Comparison of ENCODE assay signal across 12 mouse cellular contexts in genomic region chr11:16877676-16878378, GRCm38 (mm10).
A peak's percentile ranks its signal among the peaks of the same experiment; 100 is the strongest.
DNase-seq lines count a peak whose midpoint lies in the region; ATAC-seq and TF ChIP-seq lines count a peak whose summit lies in the region.
"Had no signal": no experiment of that assay in that cellular context is flagged by ENCODE, and none has a peak within 500 bp of the region (broad histone marks: within the 10 kb centered on the region; RNA-seq: fewer than 3 reads in every experiment).

No protein-coding gene starts in this region.

- no peak overlapping the region for H3K4me3 ChIP-seq in heart, adult 2 months
- H3K4me3 ChIP-seq in lung, embryonic 14.5 days (ENCODE audit: low read depth, low read length): no peak overlapping the region
- H3K4me3 ChIP-seq: embryonic facial prominence, embryonic 12.5 days; midbrain, embryonic 10.5 days had no signal

- no peak overlapping the region for H3K4me2 ChIP-seq in lung, embryonic 14.5 days
- H3K4me2 ChIP-seq: embryonic facial prominence, embryonic 12.5 days had no signal

- intact Hi-C loops in heart, adult 2 months (cut with DNase I): no loop called here
- intact Hi-C loops in left cerebral cortex, postnatal 36 days (cut with DNase I): no loop called here

- H3K4me1 ChIP-seq in heart, adult 2 months (ENCODE audit: control insufficient read depth, insufficient read depth, low read length): no peaks in the 10 kb centered on the region
- H3K4me1 ChIP-seq in lung, embryonic 14.5 days (ENCODE audit: insufficient read depth): no peaks in the 10 kb centered on the region
- H3K4me1 ChIP-seq: embryonic facial prominence, embryonic 12.5 days; midbrain, embryonic 10.5 days had no signal

- TF ChIP-seq POLR2A in heart, adult 2 months (IDR thresholded peaks at IDR 0.05; ENCODE audit: insufficient read depth, low read depth, low read length): no peak

- DNase-seq in heart, adult 18-20 months: peak; percentile 21 to 30
- no peak for DNase-seq in heart, adult 2 months
- DNase-seq in lung, embryonic 14.5 days: peak; percentile 60
- no peak for DNase-seq in lung, postnatal 14 days
- DNase-seq in adrenal gland, postnatal 10 days: peak; percentile 47
- DNase-seq in kidney, postnatal 4 days: peak; percentile 39 to 42
- no peak for DNase-seq in layer of hippocampus, postnatal 14 days (ENCODE audit: low spot score in 2 of 2)
- no peak for DNase-seq in left cerebral cortex, postnatal 36 days (ENCODE audit: low spot score in 2 of 2)
- DNase-seq: thymus, postnatal 14 days had no signal

- no peak for TF ChIP-seq CTCF in heart, adult 2 months (IDR thresholded peaks at IDR 0.05)
- TF ChIP-seq CTCF in lung, embryonic 14.5 days (IDR thresholded peaks at IDR 0.05; ENCODE audit: low read depth): no peak

- no peaks in the 10 kb centered on the region for H3K9me3 ChIP-seq in lung, embryonic 14.5 days (ENCODE audit: low read depth, low read length)
- H3K9me3 ChIP-seq: embryonic facial prominence, embryonic 12.5 days; midbrain, embryonic 10.5 days had no signal

- H3K36me3 ChIP-seq in heart, adult 2 months (ENCODE audit: control insufficient read depth, insufficient read depth, low read length): no peaks in the 10 kb centered on the region
- H3K36me3 ChIP-seq in lung, embryonic 14.5 days (ENCODE audit: insufficient read depth): peaks cover 10% of the 10 kb centered on the region; the same call in 1 of the 2 replicates
- H3K36me3 ChIP-seq: embryonic facial prominence, embryonic 12.5 days; midbrain, embryonic 10.5 days had no signal

- no peaks in the 10 kb centered on the region for H3K79me2 ChIP-seq in heart, adult 2 months (replicated peaks; ENCODE audit: control insufficient read depth, insufficient read depth, low read length)

- no peak overlapping the region for H3K9ac ChIP-seq in heart, adult 2 months (ENCODE audit: low read depth, low read length)
- no peak overlapping the region for H3K9ac ChIP-seq in lung, embryonic 14.5 days
- H3K9ac ChIP-seq: embryonic facial prominence, embryonic 12.5 days had no signal

- TF ChIP-seq EP300 in heart, adult 2 months (IDR thresholded peaks at IDR 0.05; ENCODE audit: insufficient read depth, low read depth, low read length): no peak

- H3K27me3 ChIP-seq in heart, adult 2 months (ENCODE audit: control insufficient read depth, insufficient read depth, low read length): no peaks in the 10 kb centered on the region
- H3K27me3 ChIP-seq in lung, embryonic 14.5 days (ENCODE audit: insufficient read depth, low read length): no peaks in the 10 kb centered on the region
- H3K27me3 ChIP-seq: embryonic facial prominence, embryonic 12.5 days had no signal

- WGBS in heart, adult 2 months: 38% methylated on average over 9 of the region's 9 CpGs
- 31% methylated on average over 9 of the region's 9 CpGs for WGBS in lung, embryonic 14.5 days

- no peak overlapping the region for H3K27ac ChIP-seq in heart, adult 2 months
- H3K27ac ChIP-seq in lung, embryonic 14.5 days (ENCODE audit: low read depth): peak overlapping the region; percentile 18; the same call in 1 of the 2 replicates
- H3K27ac ChIP-seq: embryonic facial prominence, embryonic 12.5 days; kidney, postnatal 0 days; midbrain, embryonic 10.5 days had no signal

- no peak; the same call in 1 of the 2 replicates for ATAC-seq in lung, embryonic 14.5 days (ENCODE audit: insufficient read depth)

Comparison
In these comparisons a context has a peak if more than half of its experiments do, and no peak if none do; other contexts are left out.
1. DNase-seq: peak in heart, adult 18-20 months (2 of 2), lung, embryonic 14.5 days (single experiment), adrenal gland, postnatal 10 days (single experiment) and kidney, postnatal 4 days (2 of 2); none in heart, adult 2 months (0 of 2), lung, postnatal 14 days (single experiment), layer of hippocampus, postnatal 14 days (0 of 2) and left cerebral cortex, postnatal 36 days (0 of 2).